Mouse (Mus musculus) frontal cortex, postnatal 25 days (tissue): Measurements from ENCODE around the gene Mxra7.

Experiments
- DNase-seq, 2 experiments: peaks; one replicate each; pipeline ENCODE4 v3.0.0; 2022; ENCODE audit warnings: low spot score in 2 of 2

Mxra7 gene

DNA sequence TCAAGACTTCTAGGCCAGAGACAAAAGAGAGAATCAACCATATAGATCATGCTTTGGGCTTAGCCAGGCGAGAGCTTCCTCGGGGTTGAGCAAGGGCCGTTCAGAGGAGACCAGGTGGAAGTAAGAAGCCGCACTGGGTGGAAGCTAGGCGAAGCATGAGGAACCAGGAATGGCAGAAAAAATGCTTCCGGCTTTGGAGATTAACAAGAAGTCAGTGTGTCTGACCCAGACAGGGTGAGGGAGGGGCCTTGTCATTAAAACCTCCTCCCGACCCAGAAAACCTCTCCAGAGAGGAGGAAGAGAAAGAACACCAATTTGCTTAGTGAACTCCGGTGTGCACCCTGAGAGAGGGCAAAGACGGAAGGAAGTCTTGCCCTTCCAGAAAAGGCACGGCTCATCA lies 43.6 kb downstream of the Mxra7 start:
- no peak for DNase-seq

DNA sequence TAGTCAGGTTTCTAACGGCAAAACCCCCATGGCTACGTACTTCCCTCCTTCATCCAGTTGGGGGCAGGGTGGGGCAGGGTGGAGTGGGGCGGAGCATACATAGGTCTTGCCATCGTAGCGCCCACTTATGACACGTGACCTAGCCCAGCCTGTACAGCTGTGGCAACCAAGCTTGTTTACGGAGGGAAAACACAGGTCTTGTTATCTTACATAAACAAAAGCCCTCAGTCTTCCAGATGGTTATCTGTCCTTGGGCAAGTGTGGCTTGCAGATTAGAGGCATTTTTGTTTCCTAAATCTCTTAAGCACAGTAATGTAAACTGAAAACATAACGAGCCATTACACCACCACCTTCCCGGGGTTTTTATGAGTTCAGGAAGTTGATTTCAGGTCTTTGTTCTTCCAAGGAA lies 45.1 kb downstream of the Mxra7 start:
- no peak for DNase-seq

DNA sequence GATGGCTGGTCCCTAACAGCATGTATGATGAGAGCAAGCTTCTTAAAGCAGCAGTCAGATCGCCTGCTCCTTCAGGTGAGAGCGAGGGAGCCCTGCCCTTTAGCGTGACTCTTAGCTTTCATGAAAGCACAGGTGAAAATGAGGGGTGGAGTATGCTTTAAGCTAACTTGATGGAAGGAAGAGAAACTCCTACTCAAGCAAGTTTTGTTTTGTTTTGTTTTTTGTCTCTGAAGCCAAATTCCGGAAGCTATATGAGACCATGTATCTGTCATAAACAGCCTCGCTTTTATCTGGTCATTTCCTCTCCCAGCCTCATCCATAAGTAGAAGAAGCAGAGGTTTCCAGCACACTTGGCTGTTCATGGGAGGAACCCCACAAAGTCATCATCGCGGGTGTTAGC lies 52.4 kb downstream of the Mxra7 start, which contains the start of gene St6galnac1:
St6galnac1 (minus strand) TSS at position 101 of the 400 bp plus-strand sequence.
- DNase-seq: no peak

DNA sequence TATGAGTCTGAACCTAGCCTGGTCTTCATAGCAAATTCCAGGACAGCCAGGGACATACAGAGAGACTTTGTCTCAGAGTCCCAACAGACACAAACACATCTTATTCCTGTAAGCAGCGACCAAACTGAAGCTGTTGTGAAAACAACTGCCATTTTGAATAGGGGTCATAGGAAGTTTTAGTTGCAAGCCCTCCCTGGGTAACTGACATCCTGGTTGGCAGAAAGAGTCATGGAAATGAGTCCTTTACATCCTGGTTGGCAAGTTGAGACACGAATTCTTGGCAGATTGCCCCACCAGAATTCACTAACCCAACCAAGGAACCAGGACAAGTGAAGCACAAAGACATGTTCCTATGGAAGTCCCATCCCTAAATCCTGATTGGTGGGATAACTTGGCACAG lies 54.6 kb downstream of the Mxra7 start:
- DNase-seq: no peak

DNA sequence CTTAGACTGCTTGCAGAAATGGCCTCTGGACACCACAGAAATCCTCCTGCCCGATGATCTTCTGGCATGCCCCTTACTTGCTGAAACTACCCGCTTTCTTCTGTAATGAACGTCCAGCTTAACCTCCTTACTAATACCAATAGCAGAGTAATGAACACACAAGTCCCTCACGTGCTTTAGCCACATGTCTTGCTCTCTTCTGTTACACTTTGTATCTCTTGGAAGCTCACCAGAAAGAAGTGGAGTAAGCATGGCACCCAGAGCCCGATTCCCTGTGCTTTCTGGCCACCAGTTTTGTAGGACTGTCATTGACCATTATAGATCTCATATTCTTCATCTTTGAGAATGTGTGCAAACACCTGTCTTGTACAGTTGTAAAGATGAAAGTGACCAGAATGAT lies 58.0 kb downstream of the Mxra7 start:
- DNase-seq: no peak

DNA sequence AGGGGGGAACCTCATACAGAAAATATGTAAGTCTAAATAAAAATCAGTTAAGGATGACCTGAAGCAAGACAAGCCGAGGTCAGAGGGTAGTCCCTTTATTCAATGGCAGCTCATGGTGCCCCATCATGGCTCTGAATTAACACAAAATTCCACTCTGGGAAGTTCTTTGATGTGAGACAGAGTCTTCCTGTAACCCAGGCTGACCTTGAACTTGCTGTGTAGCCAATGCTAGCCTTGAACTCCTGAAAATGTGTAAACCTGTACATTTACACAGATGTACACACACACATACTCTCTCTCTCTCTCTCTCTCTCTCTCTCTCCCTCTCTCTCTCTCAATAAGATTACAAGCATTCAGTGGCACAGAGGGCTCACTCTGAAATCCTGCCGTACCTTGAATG lies 62.9 kb downstream of the Mxra7 start:
- DNase-seq: no peak

DNA sequence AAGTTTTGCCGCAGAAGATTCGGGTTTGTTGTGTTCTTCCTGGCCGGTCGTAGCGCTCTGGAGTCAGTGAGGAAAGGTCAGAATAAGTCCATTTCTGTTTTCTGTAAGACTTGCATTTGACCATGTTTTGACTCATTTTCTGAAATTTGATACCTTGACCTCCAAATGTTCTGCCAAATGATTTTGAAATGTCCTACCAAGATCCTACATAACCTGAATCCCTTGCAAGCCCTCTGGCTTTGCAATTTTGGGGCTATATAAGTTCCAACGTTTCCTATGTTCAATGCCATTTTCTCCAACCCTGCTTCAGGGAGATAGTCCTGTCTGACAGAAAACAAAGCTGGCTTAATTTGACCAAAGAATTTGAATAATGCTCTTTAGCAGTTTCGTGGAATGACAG lies 63.5 kb downstream of the Mxra7 start:
- no peak for DNase-seq

DNA sequence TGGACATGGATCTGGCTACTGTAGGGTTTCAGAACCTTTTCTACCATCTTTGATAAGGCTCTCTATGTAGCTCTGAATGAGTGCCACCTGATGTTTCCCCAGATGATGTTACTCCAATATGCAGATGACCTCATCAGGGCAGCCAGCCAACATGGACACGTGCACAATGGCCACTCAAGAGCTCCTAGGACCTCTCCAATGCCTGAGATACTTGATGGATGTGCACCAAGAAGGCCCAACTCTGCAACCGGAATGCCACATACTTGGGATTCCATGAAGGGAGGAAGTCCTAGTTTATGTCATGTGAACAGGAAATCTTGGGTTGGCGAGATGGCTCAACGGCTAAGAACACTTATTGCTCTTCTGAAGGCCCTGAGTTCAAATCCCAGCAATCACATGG lies 72.7 kb downstream of the Mxra7 start:
- no peak for DNase-seq

DNA sequence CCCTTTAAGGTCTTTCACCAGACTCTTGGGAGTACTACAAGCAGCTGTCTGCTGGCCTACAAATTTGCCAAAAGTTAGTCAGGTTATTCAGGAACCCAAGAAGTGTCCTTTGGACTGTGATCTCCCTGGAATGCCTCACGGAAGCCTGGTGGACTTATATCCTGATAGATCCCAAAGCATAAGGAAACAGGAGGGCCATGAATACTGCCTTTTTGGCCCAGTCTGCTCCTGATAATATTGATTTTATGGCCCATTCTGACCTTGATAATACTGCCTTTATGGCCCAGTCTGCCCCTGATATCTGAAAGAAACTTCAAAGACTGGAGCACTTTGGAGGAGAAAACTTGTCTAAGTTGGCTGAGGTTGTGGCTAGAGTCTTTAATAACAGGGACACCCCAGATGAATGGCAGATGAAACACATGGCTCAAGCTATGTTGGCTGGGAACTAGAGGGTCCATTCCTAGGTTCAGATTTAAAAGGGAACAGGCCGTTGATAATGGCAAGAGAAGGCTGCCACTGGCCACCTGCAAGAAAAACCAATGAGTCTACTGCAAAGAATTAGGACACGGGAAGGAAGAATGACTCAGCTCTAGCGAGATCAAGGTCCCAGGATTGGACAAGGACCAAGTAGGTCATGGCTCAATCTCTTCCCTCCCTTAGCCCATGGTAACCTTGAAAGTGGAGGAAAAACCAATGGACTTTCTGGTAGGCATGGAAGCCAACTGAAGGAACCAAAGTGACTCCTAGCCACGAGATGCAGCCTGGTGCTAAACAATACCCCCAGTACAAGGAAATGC lies 74.0 kb downstream of the Mxra7 start:
- no peak for DNase-seq
